Mouse (Mus musculus) embryonic facial prominence, embryonic 11.5 days (tissue): Measurements from ENCODE around the gene Rcan1. TPM values are rescaled to one million over a fixed set of nuclear protein-coding genes. Genes with fewer than 3 reads are reported as not detected.
A peak's percentile ranks its signal among the peaks of the same experiment; 100 is the strongest.
"Not testable (repeated sequence)": the region's sequence is repeated elsewhere in the genome, so short reads cannot be mapped to it uniquely, and the experiment has no call there.

Experiments used
- ATAC-seq: fragments of 200-750 bp; cut with Nextera tagmentation; replicated peaks from 2 replicates; pipeline ENCODE4 v1.8.0; 2017; ENCODE audit warnings: low read depth; ENCODE audit not compliant: insufficient number of reproducible peaks, low FRiP score, low TSS enrichment
- DNase-seq: peaks from one replicate; pipeline ENCODE4 v3.0.0-alpha.2; 2015; ENCODE audit warnings: low spot score
- H3K27ac ChIP-seq: fragments of 300-500 bp; sonication (generic); replicated peaks from 2 replicates; pipeline ENCODE4 v1.5.1; 2014; ENCODE audit warnings: mild to moderate bottlenecking, low read depth, low read length, control low read depth
- H3K27me3 ChIP-seq: fragments of 300-500 bp; sonication (generic); 2 replicates; pipeline ENCODE4 v1.6.1; 2014; ENCODE audit warnings: mild to moderate bottlenecking, low read length, moderate library complexity, mixed read lengths; ENCODE audit not compliant: control insufficient read depth, insufficient read depth
- H3K36me3 ChIP-seq: fragments of 300-500 bp; sonication (generic); replicated peaks from 2 replicates; pipeline ENCODE4 v1.6.1; 2014; ENCODE audit warnings: low read depth, mild to moderate bottlenecking, low read length, moderate library complexity, mixed read lengths; ENCODE audit not compliant: control insufficient read depth, insufficient read depth
- H3K4me1 ChIP-seq: fragments of 300-500 bp; sonication (generic); 2 replicates; pipeline ENCODE4 v1.6.1; 2014; ENCODE audit warnings: low read length, mixed read lengths; ENCODE audit not compliant: control insufficient read depth, insufficient read depth
- H3K4me2 ChIP-seq: fragments of 300-500 bp; sonication (generic); 2 replicates; pipeline ENCODE4 v1.6.1; 2014; ENCODE audit warnings: low read depth, mild to moderate bottlenecking, control low read depth, low read length, moderate library complexity
- H3K4me3 ChIP-seq: fragments of 300-500 bp; sonication (generic); 2 replicates; pipeline ENCODE4 v1.5.1; 2014; ENCODE audit warnings: low read depth, low read length, control low read depth
- H3K9ac ChIP-seq: fragments of 300-500 bp; sonication (generic); replicated peaks from 2 replicates; pipeline ENCODE4 v1.6.1; 2014; ENCODE audit warnings: mild to moderate bottlenecking, control low read depth, low read length
- H3K9me3 ChIP-seq: fragments of 300-500 bp; sonication (generic); replicated peaks from 2 replicates; pipeline ENCODE4 v1.6.1; 2016; ENCODE audit warnings: mild to moderate bottlenecking, low read length, inconsistent platforms, mixed read lengths; ENCODE audit not compliant: control insufficient read depth
- WGBS: fragments of 180-500 bp; shearing (Covaris S2); extraction: QIAGEN DNeasy Blood & Tissue Kit; methylation state at CpG from one replicate; pipeline ENCODE4 v1.1.7; 2014; 5-methylcytosine and 5-hydroxymethylcytosine counted together
- polyA plus RNA-seq: library from polyadenylated mRNA; unstranded; fragments of >200 nt; fragmentation: Nextera tagmentation; extraction: Ambion mirVana; gene quantifications from 2 replicates; pipeline ENCODE4 v1.2.1, GENCODE M21; 2014

Gene Rcan1
- polyA plus RNA-seq, result 36.6 and 42.0 TPM in 2 replicates

DNA sequence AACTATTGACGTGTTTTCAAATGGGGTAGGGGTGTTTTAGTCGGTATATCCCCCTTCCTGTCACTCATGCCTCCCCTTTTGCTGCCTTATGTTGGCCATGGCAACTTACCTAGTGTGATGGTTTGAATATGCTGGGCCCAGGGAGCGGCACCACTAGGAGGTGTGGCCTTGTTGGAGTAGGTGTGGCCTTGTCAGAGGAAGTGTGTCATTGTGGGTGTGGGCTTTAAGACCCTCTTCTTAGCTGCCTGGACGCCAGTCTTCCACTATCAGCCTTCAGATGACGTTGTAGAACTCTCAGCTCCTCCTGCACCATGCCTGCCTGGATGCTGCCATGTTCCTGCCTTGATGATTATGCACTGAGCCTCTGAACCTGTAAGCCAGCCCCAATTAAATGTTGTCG, at the start of gene Rcan1:
Rcan1 (minus strand) TSS at position 162 of the 400 bp plus-strand sequence.
- no peak for ATAC-seq

DNA sequence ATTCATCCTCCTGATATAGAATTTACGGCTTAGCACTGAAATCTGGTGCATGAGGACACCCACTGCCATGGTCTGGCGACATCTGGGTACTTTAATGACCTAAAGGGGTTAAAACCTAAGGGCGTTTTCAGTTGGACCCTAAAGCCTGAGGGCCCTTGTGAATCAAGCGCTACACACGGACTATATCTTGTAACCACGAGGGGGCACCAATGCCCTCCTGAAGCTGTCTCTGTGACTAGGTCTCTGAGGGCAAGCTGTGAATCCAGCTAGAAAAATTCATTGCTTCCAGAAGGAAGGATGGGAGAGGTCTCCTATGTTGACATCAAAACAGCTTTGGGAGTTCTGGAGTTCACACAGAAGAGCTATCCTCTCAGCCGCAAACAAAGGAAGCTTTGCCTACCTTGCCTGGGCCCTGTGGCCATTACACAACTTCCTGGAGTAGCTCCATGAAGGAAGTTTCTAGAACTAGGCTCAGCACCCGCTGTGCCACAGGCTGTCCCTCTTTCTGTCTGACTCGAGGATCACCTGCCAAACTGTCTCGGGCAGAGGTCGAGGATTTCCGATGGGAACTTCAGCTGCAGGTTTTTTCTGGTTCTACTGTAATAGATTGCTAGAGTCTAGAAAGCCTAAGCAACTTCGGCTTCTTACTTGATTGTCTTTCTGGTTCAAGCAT, 49.3 kb upstream of the Rcan1 start:
- no peaks in the 10 kb centered on the region for H3K9me3 ChIP-seq
- WGBS, result 50% methylated on average over 13 of the region's 13 CpGs
- ATAC-seq (no peak), DNase-seq (peak; percentile 77)
- no peak overlapping the region for H3K4me3 ChIP-seq
- no peak overlapping the region for H3K9ac ChIP-seq
- H3K4me2 ChIP-seq, result no peak overlapping the region
- H3K4me1 ChIP-seq, result no peaks in the 10 kb centered on the region
- H3K27me3 ChIP-seq, result no peaks in the 10 kb centered on the region
- no peak overlapping the region for H3K27ac ChIP-seq
- no peaks in the 10 kb centered on the region for H3K36me3 ChIP-seq

More for the DNA sequence above, at the start of gene Rcan1:
- no peak within 1 kb of the TSS for H3K4me3 ChIP-seq
- no peaks in the 10 kb centered on the region for H3K36me3 ChIP-seq
- no peak for DNase-seq
- no peak within 1 kb of the TSS for H3K9ac ChIP-seq
- no peaks in the 10 kb centered on the region for H3K9me3 ChIP-seq
- H3K4me1 ChIP-seq, result no peaks in the 10 kb centered on the region
- H3K27me3 ChIP-seq, result no peaks in the 10 kb centered on the region
- H3K27ac ChIP-seq, result no peak within 1 kb of the TSS
- no peak within 1 kb of the TSS for H3K4me2 ChIP-seq
- WGBS, result 65% methylated on average over 6 of the region's 6 CpGs

DNA sequence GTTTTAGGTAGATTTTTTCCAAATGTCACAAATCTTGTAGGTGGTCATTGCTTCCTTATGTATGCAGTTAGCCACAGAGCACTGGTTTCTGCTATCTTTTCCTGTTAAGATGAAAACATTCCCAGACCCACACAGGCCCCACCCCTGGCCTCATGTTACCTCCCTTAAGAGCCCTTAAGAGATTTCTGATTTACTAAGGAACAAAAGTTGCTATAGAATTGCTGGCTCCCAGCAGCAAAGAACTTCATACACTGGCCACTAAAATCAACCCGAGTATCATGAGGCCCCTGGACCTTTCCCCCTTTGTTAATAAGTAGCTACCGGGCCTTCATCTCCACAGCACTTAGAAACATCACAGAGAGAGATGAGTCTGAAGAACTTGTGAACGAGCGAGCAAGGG, 48.1 kb upstream of the Rcan1 start:
- Histone ChIP-seq H3K27ac (0 out of 2 replicates have a peak overlapping the region, but pooled peaks have one; percentile 13), H3K4me2 (no peak overlapping the region)
- DNase-seq, result peak; percentile 39

DNA sequence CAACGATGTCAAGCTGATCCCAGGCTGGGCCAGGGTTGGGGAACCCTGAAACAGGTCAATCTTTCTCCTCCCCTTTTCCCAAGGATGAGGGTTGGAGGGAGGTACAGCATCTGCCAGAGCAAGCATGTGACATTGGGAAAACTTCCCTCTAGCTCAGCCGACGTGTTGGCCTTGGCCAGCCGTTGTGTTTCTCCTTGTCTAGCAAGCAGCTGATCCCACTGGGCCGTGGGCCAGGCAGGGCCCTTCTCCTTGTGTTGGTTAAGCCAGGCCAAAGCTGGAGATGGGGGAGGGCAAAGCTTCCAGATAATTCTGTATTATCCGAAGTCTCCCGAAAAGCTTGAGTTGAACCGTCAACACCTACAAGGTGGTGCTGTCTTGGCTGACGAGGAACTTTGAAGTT, 45.5 kb upstream of the Rcan1 start:
- H3K36me3 ChIP-seq, result no peaks in the 10 kb centered on the region
- H3K9me3 ChIP-seq, result no peaks in the 10 kb centered on the region
- no peak overlapping the region for H3K9ac ChIP-seq
- no peak overlapping the region for H3K4me3 ChIP-seq
- no peaks in the 10 kb centered on the region for H3K4me1 ChIP-seq
- DNase-seq (no peak), ATAC-seq (no peak)
- H3K27me3 ChIP-seq, result no peaks in the 10 kb centered on the region
- no peak overlapping the region for H3K4me2 ChIP-seq
- whole genome bisulfite sequencing, result 88% methylated on average over 9 of the region's 9 CpGs
- no peak overlapping the region for H3K27ac ChIP-seq

More for the DNA sequence above, 48.1 kb upstream of the Rcan1 start:
- no peaks in the 10 kb centered on the region for H3K9me3 ChIP-seq
- no peaks in the 10 kb centered on the region for H3K27me3 ChIP-seq
- H3K36me3 ChIP-seq, result no peaks in the 10 kb centered on the region
- no peak overlapping the region for H3K4me3 ChIP-seq
- ATAC-seq, result no peak
- no peaks in the 10 kb centered on the region for H3K4me1 ChIP-seq
- WGBS, result 64% methylated on average over 4 of the region's 4 CpGs
- H3K9ac ChIP-seq, result no peak overlapping the region

DNA sequence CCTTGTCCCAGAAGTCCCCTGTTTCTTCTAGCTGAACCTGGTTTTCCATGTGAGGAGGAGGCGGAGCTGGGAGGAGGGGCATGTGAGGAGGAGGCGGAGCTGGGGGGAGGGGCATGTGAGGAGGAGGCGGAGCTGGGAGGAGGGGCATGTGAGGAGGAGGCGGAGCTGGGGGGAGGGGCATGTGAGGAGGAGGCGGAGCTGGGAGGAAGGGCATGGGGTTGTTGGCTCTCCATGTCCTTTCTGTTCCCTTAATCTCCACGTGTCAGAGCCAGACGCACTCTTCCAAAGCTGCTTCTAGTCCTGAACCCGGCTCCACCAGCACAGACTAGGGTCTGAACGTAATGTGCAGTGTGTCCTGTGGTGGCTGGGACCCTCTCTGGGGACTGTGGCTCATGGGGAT, 44.2 kb upstream of the Rcan1 start:
- not testable (repeated sequence) for H3K4me2 ChIP-seq, H3K27me3 ChIP-seq, DNase-seq, H3K9ac ChIP-seq, H3K9me3 ChIP-seq, ATAC-seq, H3K27ac ChIP-seq, H3K4me1 ChIP-seq, H3K36me3 ChIP-seq, H3K4me3 ChIP-seq
- WGBS, result 74% methylated on average over 9 of the region's 9 CpGs

DNA sequence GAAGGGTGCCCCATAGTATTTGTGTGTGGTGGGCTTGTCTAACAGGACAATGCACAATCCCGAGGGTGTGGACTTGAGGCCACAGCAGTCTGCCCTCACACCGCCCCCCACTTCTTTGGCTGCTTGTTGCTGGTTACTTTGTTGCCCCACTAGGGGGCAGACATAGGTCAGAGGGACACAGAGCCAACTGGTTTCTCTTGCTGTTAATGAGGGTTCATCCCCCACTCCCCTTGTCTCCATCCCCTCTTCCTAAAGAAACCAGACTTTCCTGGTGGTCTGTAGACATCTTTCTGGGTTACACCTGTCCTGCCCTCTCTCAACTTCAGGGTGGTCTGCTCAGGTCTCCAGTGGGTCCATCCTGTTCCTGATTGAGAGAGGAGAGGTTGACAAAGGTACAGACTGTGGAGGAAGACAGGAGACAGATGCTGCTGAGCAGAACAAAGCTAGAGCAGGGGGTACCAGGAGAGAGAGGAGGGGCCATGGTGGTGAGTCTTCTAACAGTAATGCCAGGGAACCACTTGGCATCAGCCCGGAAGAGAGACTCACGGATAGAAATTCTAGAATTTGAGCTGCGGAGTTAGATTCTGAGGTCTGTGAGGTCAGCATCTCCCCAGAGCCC, 41.2 kb upstream of the Rcan1 start:
- 0 out of 2 replicates have a peak, but pooled peaks have one; percentile 44 for ATAC-seq
- 53% methylated on average over 5 of the region's 5 CpGs for WGBS

DNA sequence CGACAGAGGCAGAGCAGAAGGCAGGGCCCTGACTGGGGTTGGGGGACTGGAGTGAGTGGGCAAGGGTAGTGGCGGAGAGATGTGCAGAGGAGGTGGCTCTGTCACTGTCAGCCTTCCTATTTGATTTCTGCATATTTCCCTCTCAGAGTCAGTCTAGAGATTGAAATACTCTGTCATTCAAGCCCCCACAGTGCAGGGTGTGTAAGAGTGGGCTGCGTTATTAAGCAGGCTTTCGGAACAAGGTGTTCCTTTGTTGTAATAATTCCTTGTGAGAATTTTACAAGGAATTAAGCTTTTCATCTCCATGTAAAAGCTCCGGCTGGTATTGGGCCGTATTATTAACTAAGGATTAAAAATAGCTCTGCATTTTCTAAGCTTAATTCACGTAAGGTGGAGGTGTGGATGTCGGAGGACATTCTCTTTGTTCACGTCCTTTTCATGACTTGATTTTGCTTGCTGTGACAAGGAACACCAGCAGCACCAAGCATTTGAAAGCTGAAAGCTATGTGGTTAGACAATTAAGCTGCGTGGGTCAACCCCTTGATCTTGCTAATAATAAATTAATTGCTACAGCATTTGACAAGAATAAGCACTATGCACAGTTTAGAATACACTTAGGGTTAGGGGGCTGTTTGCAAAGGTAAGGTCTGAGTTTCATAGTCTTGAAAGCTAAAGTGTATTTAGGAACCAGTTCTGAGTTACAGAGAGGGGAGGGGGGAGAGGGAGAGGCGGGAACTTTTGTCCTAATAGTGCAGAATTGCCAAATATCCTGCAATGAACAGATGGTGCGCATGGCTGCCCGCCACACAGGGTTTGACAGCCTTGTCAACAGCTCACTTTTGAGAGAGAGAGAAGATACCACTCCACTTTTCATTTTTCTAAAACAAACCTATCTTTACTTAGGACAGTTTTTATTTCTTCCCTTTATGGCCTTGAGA, 40.4 kb upstream of the Rcan1 start:
- no peak for ATAC-seq
- Histone ChIP-seq H3K4me3 (no peak overlapping the region), H3K9me3 (no peaks in the 10 kb centered on the region), H3K27ac (no peak overlapping the region), H3K36me3 (no peaks in the 10 kb centered on the region), H3K27me3 (no peaks in the 10 kb centered on the region), H3K4me1 (no peaks in the 10 kb centered on the region), H3K4me2 (no peak overlapping the region), H3K9ac (no peak overlapping the region)
- no peak for DNase-seq
- WGBS, result 71% methylated on average over 13 of the region's 13 CpGs

More for the DNA sequence above, 41.2 kb upstream of the Rcan1 start:
- H3K4me1 ChIP-seq, result no peaks in the 10 kb centered on the region
- DNase-seq, result peak; percentile 55
- H3K4me2 ChIP-seq, result no peak overlapping the region
- H3K27ac ChIP-seq, result no peak overlapping the region
- H3K27me3 ChIP-seq, result no peaks in the 10 kb centered on the region
- no peak overlapping the region for H3K4me3 ChIP-seq
- H3K9ac ChIP-seq, result no peak overlapping the region
- H3K36me3 ChIP-seq, result no peaks in the 10 kb centered on the region
- no peaks in the 10 kb centered on the region for H3K9me3 ChIP-seq
